Mouse (Mus musculus) macrophage (primary cell): ENCODE data around the gene Krtap2-4. TPM values are rescaled to one million over a fixed set of nuclear protein-coding genes. Genes with fewer than 3 reads are reported as not detected.
"Not testable (repeated sequence)": the region's sequence is repeated elsewhere in the genome, so short reads cannot be mapped to it uniquely, and the experiment has no call there.

Experiments used
- H3K27ac ChIP-seq: fragments of 350-480 bp; formaldehyde crosslinking; 2 replicates; pipeline ENCODE4 v1.9.0; 2021
- H3K36me3 ChIP-seq: fragments of 350-480 bp; formaldehyde crosslinking; 2 replicates; pipeline ENCODE4 v1.9.0; 2021; ENCODE audit errors: inconsistent target
- H3K4me3 ChIP-seq: fragments of 350-480 bp; formaldehyde crosslinking; 2 replicates; pipeline ENCODE4 v1.9.0; 2021; ENCODE audit errors: inconsistent target
- H3K79me2 ChIP-seq: fragments of 350-480 bp; formaldehyde crosslinking; 2 replicates; pipeline ENCODE4 v1.9.0; 2021; ENCODE audit errors: inconsistent target
- WGBS: methylation state at CpG from one replicate; pipeline ENCODE4 v1.1.7; 2026; ENCODE audit warnings: inconsistent platforms; ENCODE audit not compliant: missing documents; 5-methylcytosine and 5-hydroxymethylcytosine counted together
- polyA plus RNA-seq: library from polyadenylated mRNA; stranded (reverse); fragments of 250-400 nt; gene quantifications from 3 replicates; pipeline ENCODE4 v1.2.4, GENCODE M21; 2018; ENCODE audit warnings: inconsistent platforms
- total RNA-seq, 78 experiments: library from RNA; depleted of rRNA; stranded (reverse); fragments of 250-400 nt; gene quantifications; 1 replicate in 9 of 78; 2 replicates in 24 of 78; 3 replicates in 43 of 78; 4 replicates in 2 of 78; pipeline ENCODE4 v1.2.4; 2018; ENCODE audit warnings: inconsistent platforms in 56 of 78

The Krtap2-4 gene
- not detected for total RNA-seq (2018; cell fraction: chromatin; rRNA removed)
- total RNA-seq (2018; cell fraction: cytosol; rRNA removed): not detected
- total RNA-seq (2018; cell fraction: nucleus; rRNA removed): not detected
- polyA plus RNA-seq: not detected in 3 replicates

GRCm38 (mm10) chr11:99614796-99615363, at the start of gene Krtap2-4:
Gene Krtap2-4, minus strand, starts transcription at chr11:99614846.
- no peak within 1 kb of the TSS for H3K27ac ChIP-seq
- H3K4me3 ChIP-seq: no peak within 1 kb of the TSS
- H3K36me3 ChIP-seq: no peaks in the 10 kb centered on the region
- WGBS: 70% methylated on average over 3 of the region's 3 CpGs
- H3K79me2 ChIP-seq: no peaks in the 10 kb centered on the region

GRCm38 (mm10) chr11:99662802-99663201, 48.2 kb upstream of the Krtap2-4 start:
- H3K36me3 ChIP-seq: no peaks in the 10 kb centered on the region
- H3K27ac ChIP-seq: no peak overlapping the region
- no peaks in the 10 kb centered on the region for H3K79me2 ChIP-seq
- WGBS: 78% methylated on average over 10 of the region's 10 CpGs
- H3K4me3 ChIP-seq: no peak overlapping the region

GRCm38 (mm10) chr11:99659256-99659655, 44.6 kb upstream of the Krtap2-4 start:
- no peaks in the 10 kb centered on the region for H3K36me3 ChIP-seq
- no peak overlapping the region for H3K27ac ChIP-seq
- no peak overlapping the region for H3K4me3 ChIP-seq
- H3K79me2 ChIP-seq: no peaks in the 10 kb centered on the region
- 98% methylated on average over 4 of the region's 4 CpGs for WGBS

GRCm38 (mm10) chr11:99658467-99659010, 43.9 kb upstream of the Krtap2-4 start, which contains the start of gene Gm11563:
Gene Gm11563, minus strand, starts transcription at chr11:99658960.
- not testable (repeated sequence) for H3K79me2 ChIP-seq, H3K27ac ChIP-seq, H3K36me3 ChIP-seq, H3K4me3 ChIP-seq
- 48% methylated on average over 9 of the region's 10 CpGs for WGBS

GRCm38 (mm10) chr11:99657051-99657450, 42.4 kb upstream of the Krtap2-4 start:
- H3K4me3 ChIP-seq: no peak overlapping the region
- no peaks in the 10 kb centered on the region for H3K79me2 ChIP-seq
- 63% methylated on average over 4 of the region's 5 CpGs for WGBS
- no peak overlapping the region for H3K27ac ChIP-seq
- H3K36me3 ChIP-seq: no peaks in the 10 kb centered on the region

GRCm38 (mm10) chr11:99650136-99650535, 35.5 kb upstream of the Krtap2-4 start, which contains the start of gene Gm11555:
Gene Gm11555, minus strand, starts transcription at chr11:99650236.
- 96% methylated on average over 2 of the region's 2 CpGs for WGBS

GRCm38 (mm10) chr11:99646444-99646843, 31.8 kb upstream of the Krtap2-4 start:
- Histone ChIP-seq H3K4me3 (no peak overlapping the region), H3K27ac (no peak overlapping the region), H3K36me3 (no peaks in the 10 kb centered on the region), H3K79me2 (no peaks in the 10 kb centered on the region)
- 91% methylated on average over 15 of the region's 15 CpGs for WGBS

More at GRCm38 (mm10) chr11:99650136-99650535, 35.5 kb upstream of the Krtap2-4 start, which contains the start of gene Gm11555:
- no peak within 1 kb of the TSS for H3K27ac ChIP-seq
- no peak within 1 kb of the TSS for H3K4me3 ChIP-seq
- H3K36me3 ChIP-seq: no peaks in the 10 kb centered on the region
- no peaks in the 10 kb centered on the region for H3K79me2 ChIP-seq

- Histone ChIP-seq H3K4me3 (no peak overlapping the region), H3K27ac (no peak overlapping the region), H3K36me3 (no peaks in the 10 kb centered on the region), H3K79me2 (no peaks in the 10 kb centered on the region)
- WGBS: 79% methylated on average over 3 of the region's 3 CpGs
These were observed 29.7 kb upstream of the Krtap2-4 start for GRCm38 (mm10) chr11:99644351-99644750.

GRCm38 (mm10) chr11:99643635-99644139, 29.0 kb upstream of the Krtap2-4 start, which contains the start of gene Krtap4-7:
Gene Krtap4-7, minus strand, starts transcription at chr11:99644089.
- H3K36me3 ChIP-seq, H3K4me3 ChIP-seq, H3K27ac ChIP-seq, H3K79me2 ChIP-seq: not testable (repeated sequence)
- WGBS: 83% methylated on average over 9 of the region's 9 CpGs

GRCm38 (mm10) chr11:99640926-99641325, 26.3 kb upstream of the Krtap2-4 start:
- WGBS: 55% methylated on average over 1 of the region's 1 CpGs
- no peak overlapping the region for H3K4me3 ChIP-seq
- no peak overlapping the region for H3K27ac ChIP-seq
- no peaks in the 10 kb centered on the region for H3K79me2 ChIP-seq
- no peaks in the 10 kb centered on the region for H3K36me3 ChIP-seq

GRCm38 (mm10) chr11:99637086-99637485, 22.4 kb upstream of the Krtap2-4 start:
- WGBS: 71% methylated on average over 1 of the region's 1 CpGs
- H3K4me3 ChIP-seq: no peak overlapping the region

GRCm38 (mm10) chr11:99634653-99635134, 20.0 kb upstream of the Krtap2-4 start, which contains the start of gene Krtap4-2:
Gene Krtap4-2, minus strand, starts transcription at chr11:99635084.
- Histone ChIP-seq H3K27ac (no peak within 1 kb of the TSS), H3K4me3 (no peak within 1 kb of the TSS), H3K36me3 (no peaks in the 10 kb centered on the region), H3K79me2 (no peaks in the 10 kb centered on the region)
- WGBS: 51% methylated on average over 8 of the region's 8 CpGs

More at GRCm38 (mm10) chr11:99637086-99637485, 22.4 kb upstream of the Krtap2-4 start:
- Histone ChIP-seq H3K27ac (no peak overlapping the region), H3K36me3 (no peaks in the 10 kb centered on the region), H3K79me2 (no peaks in the 10 kb centered on the region)

- Histone ChIP-seq H3K27ac (no peak overlapping the region), H3K4me3 (no peak overlapping the region), H3K36me3 (no peaks in the 10 kb centered on the region), H3K79me2 (no peaks in the 10 kb centered on the region)
- 55% methylated on average over 2 of the region's 2 CpGs for WGBS
These were observed 18.6 kb upstream of the Krtap2-4 start for GRCm38 (mm10) chr11:99633293-99633692.

GRCm38 (mm10) chr11:99630890-99631289, 16.2 kb upstream of the Krtap2-4 start:
- Histone ChIP-seq H3K79me2 (no peaks in the 10 kb centered on the region), H3K36me3 (no peaks in the 10 kb centered on the region), H3K4me3 (no peak overlapping the region), H3K27ac (no peak overlapping the region)
- WGBS: 81% methylated on average over 3 of the region's 3 CpGs

- Histone ChIP-seq H3K27ac (no peak within 1 kb of the TSS), H3K79me2 (no peaks in the 10 kb centered on the region), H3K36me3 (no peaks in the 10 kb centered on the region), H3K4me3 (no peak within 1 kb of the TSS)
- 78% methylated on average over 4 of the region's 4 CpGs for WGBS
These were observed 13.5 kb upstream of the Krtap2-4 start, which contains the start of gene Krtap4-1 for GRCm38 (mm10) chr11:99628138-99628537. Gene Krtap4-1, minus strand, starts transcription at chr11:99628238.
